Mouse (Mus musculus) heart, postnatal 0 days (tissue): ENCODE data around the gene Mblac2.

Experiments used
- CTCF ChIP-seq: IDR thresholded peaks from 2 replicates; pipeline ENCODE4 v1.5.1; 2016; ENCODE audit warnings: antibody characterized with exemption, control low read depth, low read depth
- EP300 ChIP-seq: IDR thresholded peaks from 2 replicates; pipeline ENCODE4 v1.6.1; 2016; ENCODE audit warnings: antibody characterized with exemption, low read depth

DNA sequence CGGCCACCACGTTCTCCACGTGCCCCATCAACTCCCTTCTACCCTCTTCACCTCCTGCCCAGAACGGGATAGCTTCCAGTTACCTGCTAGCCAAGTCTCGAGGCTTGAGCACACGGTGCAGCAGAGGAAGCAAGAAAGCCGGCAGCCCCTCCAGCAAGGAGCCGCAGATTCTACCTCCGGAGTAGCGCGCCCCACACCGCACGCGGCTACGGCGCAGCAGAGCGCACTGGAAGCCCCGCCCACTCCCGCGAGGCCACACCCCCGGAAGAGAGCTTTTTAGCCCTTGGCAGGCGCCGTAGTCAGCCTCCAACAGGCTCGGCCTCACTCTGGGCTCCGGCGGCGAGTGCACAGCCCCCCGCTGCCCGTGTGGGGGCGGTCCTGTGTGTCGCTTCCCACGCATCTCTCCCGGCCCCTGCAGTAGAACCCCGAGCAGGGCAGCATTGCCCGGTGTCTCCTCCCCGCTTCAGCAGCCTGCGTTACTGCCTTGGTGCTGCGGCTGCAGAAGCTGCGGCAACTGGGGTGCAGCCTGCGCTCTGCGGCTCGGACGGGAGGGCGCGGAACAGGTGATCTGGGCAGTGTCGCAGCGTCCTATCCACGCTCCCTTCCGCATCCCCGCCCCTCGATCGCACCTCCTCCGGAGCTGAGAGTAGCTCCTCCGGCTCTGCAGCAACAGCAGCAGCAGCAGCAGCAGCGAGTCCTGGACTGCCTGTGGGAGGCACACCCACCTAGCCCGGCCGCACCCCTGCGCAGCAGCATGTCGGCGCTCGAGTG is at the start of gene Mblac2, which contains the start of gene Polr3g:
- TF ChIP-seq CTCF (no peak), EP300 (no peak)
